Mouse (Mus musculus): ENCODE results near the gene Scml4. TPM values are rescaled to one million over a fixed set of nuclear protein-coding genes. Genes with fewer than 3 reads are reported as not detected.

Gene Scml4
- polyA plus RNA-seq, 1 experiment, result not detected

GRCm38 (mm10) chr10:42892250-42892649 is 32.1 kb downstream of the Scml4 start:
- no peaks in the 10 kb centered on the region for H3K27me3 ChIP-seq (ENCODE audit: control insufficient read depth)
- no peak overlapping the region for H3K4me3 ChIP-seq (replicated peaks)
- no peak for TF ChIP-seq TAL1 (IDR thresholded peaks at IDR 0.05; ENCODE audit: low read length)
- no peak for TF ChIP-seq GATA1 (IDR thresholded peaks at IDR 0.05; ENCODE audit: low read length)
- H3K9me3 ChIP-seq (ENCODE audit: control insufficient read depth, low read length), result no peaks in the 10 kb centered on the region
- no peaks in the 10 kb centered on the region for H3K36me3 ChIP-seq (ENCODE audit: control insufficient read depth)
- no peaks in the 10 kb centered on the region for H3K4me1 ChIP-seq (ENCODE audit: control insufficient read depth)

- Histone ChIP-seq H3K36me3 (ENCODE audit: control insufficient read depth) (no peaks in the 10 kb centered on the region), H3K4me3 (replicated peaks) (no peak overlapping the region), H3K4me1 (ENCODE audit: control insufficient read depth) (no peaks in the 10 kb centered on the region), H3K9me3 (ENCODE audit: control insufficient read depth, low read length) (no peaks in the 10 kb centered on the region), H3K27me3 (ENCODE audit: control insufficient read depth) (no peaks in the 10 kb centered on the region)
- TF ChIP-seq TAL1 (IDR thresholded peaks at IDR 0.05; ENCODE audit: low read length) (no peak), GATA1 (IDR thresholded peaks at IDR 0.05; ENCODE audit: low read length) (no peak)
Measured at GRCm38 (mm10) chr10:42892987-42893386, 32.8 kb downstream of the Scml4 start.

- TF ChIP-seq TAL1 (IDR thresholded peaks at IDR 0.05; ENCODE audit: low read length) (no peak), GATA1 (IDR thresholded peaks at IDR 0.05; ENCODE audit: low read length) (no peak)
- no peaks in the 10 kb centered on the region for H3K36me3 ChIP-seq (ENCODE audit: control insufficient read depth)
- no peaks in the 10 kb centered on the region for H3K4me1 ChIP-seq (ENCODE audit: control insufficient read depth)
- no peak overlapping the region for H3K4me3 ChIP-seq (replicated peaks)
- H3K27me3 ChIP-seq (ENCODE audit: control insufficient read depth), result no peaks in the 10 kb centered on the region
- no peaks in the 10 kb centered on the region for H3K9me3 ChIP-seq (ENCODE audit: control insufficient read depth, low read length)
Measured at GRCm38 (mm10) chr10:42893857-42894256, 33.7 kb downstream of the Scml4 start.

GRCm38 (mm10) chr10:42894263-42894662 is 34.1 kb downstream of the Scml4 start:
- no peak overlapping the region for H3K4me3 ChIP-seq (replicated peaks)
- TF ChIP-seq TAL1 (IDR thresholded peaks at IDR 0.05; ENCODE audit: low read length) (no peak), GATA1 (IDR thresholded peaks at IDR 0.05; ENCODE audit: low read length) (no peak)
- H3K9me3 ChIP-seq (ENCODE audit: control insufficient read depth, low read length), result no peaks in the 10 kb centered on the region
- no peaks in the 10 kb centered on the region for H3K27me3 ChIP-seq (ENCODE audit: control insufficient read depth)
- no peaks in the 10 kb centered on the region for H3K36me3 ChIP-seq (ENCODE audit: control insufficient read depth)
- H3K4me1 ChIP-seq (ENCODE audit: control insufficient read depth), result no peaks in the 10 kb centered on the region

- TF ChIP-seq GATA1 (IDR thresholded peaks at IDR 0.05; ENCODE audit: low read length), result no peak
- no peak for TF ChIP-seq TAL1 (IDR thresholded peaks at IDR 0.05; ENCODE audit: low read length)
- Histone ChIP-seq H3K4me3 (replicated peaks) (no peak overlapping the region), H3K27me3 (ENCODE audit: control insufficient read depth) (no peaks in the 10 kb centered on the region), H3K36me3 (ENCODE audit: control insufficient read depth) (no peaks in the 10 kb centered on the region), H3K9me3 (ENCODE audit: control insufficient read depth, low read length) (no peaks in the 10 kb centered on the region), H3K4me1 (ENCODE audit: control insufficient read depth) (no peaks in the 10 kb centered on the region)
Measured at GRCm38 (mm10) chr10:42894696-42895095, 34.5 kb downstream of the Scml4 start.

GRCm38 (mm10) chr10:42896621-42897020 is 36.5 kb downstream of the Scml4 start:
- no peaks in the 10 kb centered on the region for H3K4me1 ChIP-seq (ENCODE audit: control insufficient read depth)
- TF ChIP-seq TAL1 (IDR thresholded peaks at IDR 0.05; ENCODE audit: low read length) (no peak), GATA1 (IDR thresholded peaks at IDR 0.05; ENCODE audit: low read length) (no peak)
- no peaks in the 10 kb centered on the region for H3K27me3 ChIP-seq (ENCODE audit: control insufficient read depth)
- no peaks in the 10 kb centered on the region for H3K9me3 ChIP-seq (ENCODE audit: control insufficient read depth, low read length)
- H3K4me3 ChIP-seq (replicated peaks), result no peak overlapping the region
- no peaks in the 10 kb centered on the region for H3K36me3 ChIP-seq (ENCODE audit: control insufficient read depth)

GRCm38 (mm10) chr10:42897166-42897565 is 37.0 kb downstream of the Scml4 start:
- Histone ChIP-seq H3K9me3 (ENCODE audit: control insufficient read depth, low read length) (no peaks in the 10 kb centered on the region), H3K27me3 (ENCODE audit: control insufficient read depth) (no peaks in the 10 kb centered on the region), H3K4me1 (ENCODE audit: control insufficient read depth) (no peaks in the 10 kb centered on the region), H3K4me3 (replicated peaks) (no peak overlapping the region), H3K36me3 (ENCODE audit: control insufficient read depth) (no peaks in the 10 kb centered on the region)
- TF ChIP-seq GATA1 (IDR thresholded peaks at IDR 0.05; ENCODE audit: low read length), result no peak
- no peak for TF ChIP-seq TAL1 (IDR thresholded peaks at IDR 0.05; ENCODE audit: low read length)

- H3K36me3 ChIP-seq (ENCODE audit: control insufficient read depth), result no peaks in the 10 kb centered on the region
- H3K4me3 ChIP-seq (replicated peaks), result no peak overlapping the region
- no peaks in the 10 kb centered on the region for H3K27me3 ChIP-seq (ENCODE audit: control insufficient read depth)
- TF ChIP-seq TAL1 (IDR thresholded peaks at IDR 0.05; ENCODE audit: low read length) (no peak), GATA1 (IDR thresholded peaks at IDR 0.05; ENCODE audit: low read length) (no peak)
- no peaks in the 10 kb centered on the region for H3K9me3 ChIP-seq (ENCODE audit: control insufficient read depth, low read length)
- no peaks in the 10 kb centered on the region for H3K4me1 ChIP-seq (ENCODE audit: control insufficient read depth)
Measured at GRCm38 (mm10) chr10:42897632-42898031, 37.5 kb downstream of the Scml4 start.

- H3K36me3 ChIP-seq (ENCODE audit: control insufficient read depth), result no peaks in the 10 kb centered on the region
- no peaks in the 10 kb centered on the region for H3K9me3 ChIP-seq (ENCODE audit: control insufficient read depth, low read length)
- H3K27me3 ChIP-seq (ENCODE audit: control insufficient read depth), result no peaks in the 10 kb centered on the region
- TF ChIP-seq TAL1 (IDR thresholded peaks at IDR 0.05; ENCODE audit: low read length) (no peak), GATA1 (IDR thresholded peaks at IDR 0.05; ENCODE audit: low read length) (no peak)
- no peaks in the 10 kb centered on the region for H3K4me1 ChIP-seq (ENCODE audit: control insufficient read depth)
- no peak overlapping the region for H3K4me3 ChIP-seq (replicated peaks)
Measured at GRCm38 (mm10) chr10:42901361-42901760, 41.2 kb downstream of the Scml4 start.

- Histone ChIP-seq H3K36me3 (ENCODE audit: control insufficient read depth) (no peaks in the 10 kb centered on the region), H3K4me3 (replicated peaks) (no peak overlapping the region), H3K4me1 (ENCODE audit: control insufficient read depth) (no peaks in the 10 kb centered on the region), H3K27me3 (ENCODE audit: control insufficient read depth) (no peaks in the 10 kb centered on the region), H3K9me3 (ENCODE audit: control insufficient read depth, low read length) (no peaks in the 10 kb centered on the region)
- TF ChIP-seq GATA1 (IDR thresholded peaks at IDR 0.05; ENCODE audit: low read length) (no peak), TAL1 (IDR thresholded peaks at IDR 0.05; ENCODE audit: low read length) (no peak)
Measured at GRCm38 (mm10) chr10:42903054-42903453, 42.9 kb downstream of the Scml4 start.

All from erythroblast, embryonic 14.5 days (primary cell).